Comparison of ENCODE assay signal across 8 mouse cellular contexts in the genomic region with DNA sequence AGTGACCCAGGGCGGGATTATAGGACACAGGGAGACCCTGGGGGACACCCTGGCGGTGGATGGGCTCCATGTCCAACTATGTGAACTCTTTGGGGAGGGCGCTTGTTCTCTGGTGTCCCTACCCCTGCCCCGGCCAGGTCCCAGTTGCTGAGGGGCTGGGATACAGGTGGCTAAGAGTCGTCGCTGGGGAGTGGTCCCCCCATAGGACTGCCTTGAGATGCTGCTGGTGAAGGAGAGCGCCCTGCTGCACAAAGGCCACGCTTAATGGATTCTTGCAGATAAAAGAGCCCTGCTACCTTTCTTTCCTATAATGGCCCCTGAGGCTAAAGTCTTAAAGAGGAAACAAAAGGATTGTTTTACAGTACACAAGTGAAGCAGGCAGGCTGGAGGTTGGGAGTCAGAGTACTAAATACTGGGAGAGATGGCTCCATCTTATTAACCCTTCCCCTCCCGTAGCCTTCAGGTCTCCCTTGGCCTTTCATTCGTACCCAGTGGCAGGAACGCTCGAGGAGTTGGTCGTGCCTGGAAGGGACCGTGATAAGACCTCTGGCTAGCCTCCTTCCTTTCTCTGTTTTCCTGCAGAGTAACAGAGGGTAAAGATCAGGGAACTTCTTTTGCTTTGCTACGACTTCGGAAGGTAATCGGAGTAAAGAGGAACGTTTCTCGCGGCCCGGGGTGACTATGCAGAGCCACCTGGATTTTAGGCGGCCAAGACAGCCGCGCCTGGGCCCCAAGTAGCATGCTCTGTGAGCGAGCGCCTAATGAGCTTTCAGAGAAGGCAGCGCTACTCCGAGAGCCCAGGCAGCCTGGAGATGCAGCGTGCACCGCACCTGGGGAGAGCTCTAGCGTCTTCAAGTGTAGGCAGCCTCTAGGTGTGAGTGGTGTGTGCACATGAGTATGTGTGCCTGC.
DNase-seq lines count a peak whose midpoint lies in the region; ATAC-seq and TF ChIP-seq lines count a peak whose summit lies in the region.

No protein-coding gene starts in this region.

- in situ Hi-C loops in ES-E14 (cut with MboI; ENCODE audit: low sequenced_read_pairs in 2 of 2, unreplicated experiment in 2 of 2), result no loop called here

- H3K27me3 ChIP-seq in hindbrain, embryonic 10.5 days (ENCODE audit: insufficient read depth, poor library complexity, severe bottlenecking), result no peaks in the 10 kb centered on the region
- no peaks in the 10 kb centered on the region for H3K27me3 ChIP-seq in midbrain, embryonic 12.5 days

- peak overlapping the region; percentile 5 to 16; a peak in 2 of 4 replicates for H3K4me3 ChIP-seq in ES-E14 (ENCODE audit: insufficient read depth in 1 of 2, low read depth in 1 of 2, low read length in 2 of 2, poor library complexity in 1 of 2, severe bottlenecking in 1 of 2)
- peak overlapping the region; percentile 40 for H3K4me3 ChIP-seq in hindbrain, embryonic 10.5 days
- H3K4me3 ChIP-seq in midbrain, embryonic 12.5 days, result peak overlapping the region; percentile 12
- H3K4me3 ChIP-seq in left cerebral cortex, adult 2 months, result no peak overlapping the region

- no peaks in the 10 kb centered on the region for H3K9me3 ChIP-seq in ES-E14 (ENCODE audit: control insufficient read depth, insufficient read depth, low read depth, low read length)
- H3K9me3 ChIP-seq in hindbrain, embryonic 10.5 days, result no peaks in the 10 kb centered on the region
- no peaks in the 10 kb centered on the region for H3K9me3 ChIP-seq in midbrain, embryonic 12.5 days

- peak; percentile 38 for ATAC-seq in midbrain, embryonic 12.5 days (ENCODE audit: low FRiP score, low read depth)

- DNase-seq in adrenal gland, postnatal 14 days, result peak; percentile 22
- no peak for DNase-seq in adrenal gland, adult 8-10 months
- no peak for DNase-seq in ES-E14 (ENCODE audit: low read depth, low spot score)
- peak; percentile 47 for DNase-seq in hindbrain, embryonic 10.5 days (ENCODE audit: low spot score)
- DNase-seq in left cerebral cortex, adult 2 months (ENCODE audit: extremely low spot score in 1 of 2, low spot score in 2 of 2), result no peak
- no peak for DNase-seq in layer of hippocampus, postnatal 25 days (ENCODE audit: extremely low spot score in 1 of 2, low spot score in 1 of 2)
- DNase-seq in layer of hippocampus, postnatal 14 days (ENCODE audit: low spot score in 2 of 2), result no peak

- H3K9ac ChIP-seq in ES-E14 (ENCODE audit: insufficient read depth, low read depth, low read length, poor library complexity, severe bottlenecking), result no peak overlapping the region
- no peak overlapping the region for H3K9ac ChIP-seq in midbrain, embryonic 12.5 days (replicated peaks)

- no peak for TF ChIP-seq CTCF in left cerebral cortex, adult 2 months (IDR thresholded peaks at IDR 0.05)

- peaks cover 0 to 13% of the 10 kb centered on the region in 2 experiments; a peak in 2 of 4 replicates for H3K4me1 ChIP-seq in ES-E14 (ENCODE audit: control insufficient read depth in 2 of 2, insufficient read depth in 2 of 2, low read length in 2 of 2, poor library complexity in 1 of 2)
- H3K4me1 ChIP-seq in hindbrain, embryonic 10.5 days (replicated peaks), result peaks cover 59% of the 10 kb centered on the region
- H3K4me1 ChIP-seq in midbrain, embryonic 12.5 days, result peaks cover 38% of the 10 kb centered on the region

- whole genome bisulfite sequencing in hindbrain, embryonic 10.5 days, result 6% methylated on average over 31 of the region's 31 CpGs
- 5% methylated on average over 31 of the region's 31 CpGs for WGBS in midbrain, embryonic 12.5 days

- no peaks in the 10 kb centered on the region for H3K36me3 ChIP-seq in ES-E14 (ENCODE audit: control insufficient read depth, insufficient read depth, low read length, poor library complexity, severe bottlenecking)
- H3K36me3 ChIP-seq in hindbrain, embryonic 10.5 days, result no peaks in the 10 kb centered on the region
- no peaks in the 10 kb centered on the region for H3K36me3 ChIP-seq in midbrain, embryonic 12.5 days

- H3K27ac ChIP-seq in ES-E14 (ENCODE audit: insufficient read depth, low read depth, low read length, poor library complexity, severe bottlenecking), result no peak overlapping the region
- H3K27ac ChIP-seq in hindbrain, embryonic 10.5 days, result peak overlapping the region; percentile 86
- peak overlapping the region; percentile 50 for H3K27ac ChIP-seq in midbrain, embryonic 12.5 days (replicated peaks)
- no peak overlapping the region for H3K27ac ChIP-seq in left cerebral cortex, adult 2 months

- peak overlapping the region; percentile 48 for H3K4me2 ChIP-seq in midbrain, embryonic 12.5 days (replicated peaks)

- intact Hi-C loops in left cerebral cortex, adult 2 months (cut with DNase I), result no loop called here

TF ChIP-seq in ES-E14, 5 proteins besides CTCF, POLR2A, EP300 and RAD21:
- TF ChIP-seq ZNF384 (IDR thresholded peaks at IDR 0.05; ENCODE audit: low read depth, low read length), result no peak
- TF ChIP-seq CHD2 (IDR thresholded peaks at IDR 0.05; ENCODE audit: low read depth, low read length), result no peak

Comparison
In these comparisons a context has a peak if more than half of its experiments do, and no peak if none do; other contexts are left out.
1. DNase-seq: peak in adrenal gland, postnatal 14 days (single experiment) and hindbrain, embryonic 10.5 days (single experiment); none in adrenal gland, adult 8-10 months (single experiment), ES-E14 (single experiment), left cerebral cortex, adult 2 months (0 of 2), layer of hippocampus, postnatal 25 days (0 of 2) and layer of hippocampus, postnatal 14 days (0 of 2).
2. H3K27ac ChIP-seq: peak in hindbrain, embryonic 10.5 days (single experiment) and midbrain, embryonic 12.5 days (single experiment); none in ES-E14 (single experiment) and left cerebral cortex, adult 2 months (single experiment).